Mouse (Mus musculus) testis, postnatal 14 days (tissue): ENCODE measurements around the gene Olfr1024.

Experiments
- DNase-seq: peaks from one replicate; pipeline ENCODE4 v3.0.0; 2021; ENCODE audit warnings: low spot score

The Olfr1024 gene

GRCm38 (mm10) chr2:85904952-85905351, at the start of gene Olfr1024:
Gene Olfr1024, minus strand, starts transcription at chr2:85905052.
- no peak for DNase-seq

GRCm38 (mm10) chr2:85950137-85950536, 45.3 kb upstream of the Olfr1024 start, which contains the start of gene Olfr1028:
Gene Olfr1028, plus strand, starts transcription at chr2:85950437.
- no peak for DNase-seq

GRCm38 (mm10) chr2:85921258-85921657, 16.4 kb upstream of the Olfr1024 start, which contains the start of gene Olfr1026:
Gene Olfr1026, plus strand, starts transcription at chr2:85921558.
- DNase-seq, result no peak

- no peak for DNase-seq
These were observed 10.0 kb upstream of the Olfr1024 start, which contains the start of gene Olfr1025-ps1 for GRCm38 (mm10) chr2:85914893-85915292. Gene Olfr1025-ps1, plus strand, starts transcription at chr2:85915193.

GRCm38 (mm10) chr2:85913197-85913596, 8.3 kb upstream of the Olfr1024 start:
- DNase-seq, result no peak

GRCm38 (mm10) chr2:85885340-85885739, 19.5 kb downstream of the Olfr1024 start, which contains the start of gene Olfr1023:
Gene Olfr1023, plus strand, starts transcription at chr2:85885640.
- DNase-seq, result no peak

- DNase-seq, result no peak
These were observed 36.6 kb downstream of the Olfr1024 start, which contains the start of gene Olfr1022 for GRCm38 (mm10) chr2:85868294-85868693. Gene Olfr1022, plus strand, starts transcription at chr2:85868594.
